Mouse (Mus musculus) forebrain, embryonic 13.5 days (tissue): ENCODE results near the gene Etl4. TPM values are rescaled to one million over a fixed set of nuclear protein-coding genes. Genes with fewer than 3 reads are reported as not detected.
A peak's percentile ranks its signal among the peaks of the same experiment; 100 is the strongest.
"Not testable (repeated sequence)": the region's sequence is repeated elsewhere in the genome, so short reads cannot be mapped to it uniquely, and the experiment has no call there.

Source experiments
- ATAC-seq: fragments of 200-750 bp; cut with Nextera tagmentation; 2 replicates; pipeline ENCODE4 v1.8.0; 2017
- H3K27ac ChIP-seq: fragments of 300-500 bp; sonication (generic); 2 replicates; pipeline ENCODE4 v1.5.1; 2015; ENCODE audit warnings: inconsistent platforms, mild to moderate bottlenecking, moderate library complexity
- H3K27me3 ChIP-seq: fragments of 300-500 bp; sonication (generic); 2 replicates; pipeline ENCODE4 v1.6.1; 2015; ENCODE audit warnings: mild to moderate bottlenecking, inconsistent platforms
- H3K36me3 ChIP-seq: fragments of 300-500 bp; sonication (generic); 2 replicates; pipeline ENCODE4 v1.6.1; 2015; ENCODE audit warnings: mild to moderate bottlenecking, inconsistent platforms; ENCODE audit not compliant: poor library complexity, severe bottlenecking
- H3K4me1 ChIP-seq: fragments of 300-500 bp; sonication (generic); 2 replicates; pipeline ENCODE4 v1.6.1; 2015; ENCODE audit warnings: inconsistent platforms
- H3K4me2 ChIP-seq: fragments of 300-500 bp; sonication (generic); 2 replicates; pipeline ENCODE4 v1.6.1; 2015; ENCODE audit warnings: inconsistent platforms, mild to moderate bottlenecking, moderate library complexity
- H3K4me3 ChIP-seq: fragments of 300-500 bp; sonication (generic); 2 replicates; pipeline ENCODE4 v1.5.1; 2015; ENCODE audit warnings: mild to moderate bottlenecking, inconsistent platforms
- H3K9ac ChIP-seq: fragments of 300-500 bp; sonication (generic); 2 replicates; pipeline ENCODE4 v1.6.1; 2015; ENCODE audit warnings: mild to moderate bottlenecking, inconsistent platforms
- H3K9me3 ChIP-seq: fragments of 300-500 bp; sonication (generic); replicated peaks from 2 replicates; pipeline ENCODE4 v1.6.1; 2016; ENCODE audit warnings: inconsistent platforms
- WGBS: fragments of 180-500 bp; shearing (Covaris S2); methylation state at CpG from one replicate; pipeline ENCODE4 v1.1.7; 2015; 5-methylcytosine and 5-hydroxymethylcytosine counted together
- polyA plus RNA-seq: library from polyadenylated mRNA; unstranded; fragments of >200 nt; fragmentation: Nextera tagmentation; extraction: Ambion mirVana; gene quantifications from 2 replicates; pipeline ENCODE4 v1.2.1, GENCODE M21; 2015

Etl4 gene
- polyA plus RNA-seq, 1 experiment from 2014 or later, result 24.6 TPM

- not testable (repeated sequence) for H3K4me2 ChIP-seq, H3K27ac ChIP-seq, H3K27me3 ChIP-seq, H3K4me1 ChIP-seq, ATAC-seq, H3K36me3 ChIP-seq, H3K4me3 ChIP-seq, H3K9ac ChIP-seq
- H3K9me3 ChIP-seq, result 0 out of 2 replicates have a peak, but pooled peaks cover 13% of the 10 kb centered on the region
- 75% methylated on average over 6 of the region's 6 CpGs for WGBS
Observed at GRCm38 (mm10) chr2:20176456-20177184, 267.0 kb downstream of the Etl4 start.

DNA sequence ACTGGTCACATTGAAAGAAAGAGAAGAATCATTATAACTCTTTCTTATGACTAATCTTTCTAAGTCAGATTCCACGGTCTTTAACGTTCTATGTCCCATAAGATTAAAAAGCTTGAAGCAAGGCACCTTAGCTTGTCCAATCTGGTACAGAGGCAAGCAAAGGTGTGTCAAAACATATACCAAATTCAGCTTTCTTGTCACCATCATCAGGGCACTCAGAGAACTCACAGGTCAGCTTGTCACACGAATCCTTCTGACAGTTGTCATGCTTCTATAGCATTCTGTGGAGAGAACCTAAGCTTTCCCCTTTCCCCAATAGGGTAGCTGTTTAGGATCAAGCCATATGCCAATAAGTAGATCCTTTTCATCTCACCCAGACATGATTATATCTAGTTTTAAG, 267.7 kb downstream of the Etl4 start:
- H3K4me1 ChIP-seq, H3K9ac ChIP-seq, H3K36me3 ChIP-seq, ATAC-seq, H3K4me3 ChIP-seq, H3K4me2 ChIP-seq, H3K27ac ChIP-seq, H3K27me3 ChIP-seq: not testable (repeated sequence)
- 87% methylated on average over 3 of the region's 3 CpGs for WGBS
- 0 out of 2 replicates have a peak, but pooled peaks cover 13% of the 10 kb centered on the region for H3K9me3 ChIP-seq

DNA sequence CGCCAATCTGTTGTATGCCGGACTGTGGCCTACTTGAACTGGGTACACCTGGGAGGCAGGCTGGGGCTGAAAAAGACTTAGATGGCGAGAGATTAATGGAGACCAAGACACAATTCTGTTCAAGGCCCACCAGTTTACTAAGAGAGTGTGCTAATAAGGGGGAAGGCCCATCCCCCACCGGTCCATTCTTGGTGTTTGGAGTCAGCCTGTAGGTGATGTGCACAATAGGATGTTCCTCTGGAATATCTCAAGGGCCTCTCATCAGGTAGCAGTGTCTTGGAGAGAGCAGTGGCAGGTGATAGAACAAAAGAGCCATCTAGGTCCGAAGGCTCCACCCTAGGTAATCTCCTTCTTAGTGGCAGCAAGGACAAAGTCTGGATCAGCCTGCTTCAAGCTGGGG, 271.0 kb downstream of the Etl4 start:
- WGBS, result 92% methylated on average over 5 of the region's 5 CpGs

DNA sequence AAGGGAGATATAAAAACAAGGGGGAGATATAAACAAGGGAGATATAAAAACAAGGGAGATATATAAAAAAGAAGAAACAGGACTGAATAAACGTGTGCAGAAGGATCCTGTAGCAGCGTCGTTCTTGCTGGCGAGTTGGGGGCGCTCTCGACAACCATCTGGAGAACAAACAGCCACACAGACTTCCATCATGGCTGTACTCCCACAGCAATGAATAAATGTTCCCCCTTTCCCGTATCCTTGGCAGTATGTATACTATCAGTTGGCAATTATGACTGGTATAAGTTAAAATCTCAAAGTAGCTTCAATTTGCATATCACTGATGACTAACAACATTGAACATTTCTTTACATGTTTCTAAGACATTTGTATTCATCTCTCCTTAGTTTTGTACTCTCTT, 277.6 kb downstream of the Etl4 start:
- H3K4me2 ChIP-seq, H3K27ac ChIP-seq, H3K9me3 ChIP-seq, H3K9ac ChIP-seq, H3K4me1 ChIP-seq, ATAC-seq, H3K4me3 ChIP-seq, H3K36me3 ChIP-seq, H3K27me3 ChIP-seq: not testable (repeated sequence)
- 85% methylated on average over 7 of the region's 7 CpGs for WGBS

More for the DNA sequence above, 271.0 kb downstream of the Etl4 start:
- not testable (repeated sequence) for H3K27me3 ChIP-seq, H3K4me3 ChIP-seq, ATAC-seq, H3K4me1 ChIP-seq, H3K4me2 ChIP-seq, H3K27ac ChIP-seq, H3K9ac ChIP-seq, H3K36me3 ChIP-seq
- 0 out of 2 replicates have a peak, but pooled peaks cover 13% of the 10 kb centered on the region for H3K9me3 ChIP-seq

GRCm38 (mm10) chr2:20203011-20203410, 293.4 kb downstream of the Etl4 start:
- Histone ChIP-seq H3K4me3 (no peak overlapping the region), H3K36me3 (no peaks in the 10 kb centered on the region), H3K9ac (no peak overlapping the region), H3K9me3 (no peaks in the 10 kb centered on the region), H3K27ac (no peak overlapping the region), H3K4me2 (no peak overlapping the region), H3K27me3 (no peaks in the 10 kb centered on the region), H3K4me1 (no peaks in the 10 kb centered on the region)
- ATAC-seq, result no peak
- 91% methylated on average over 7 of the region's 7 CpGs for WGBS

DNA sequence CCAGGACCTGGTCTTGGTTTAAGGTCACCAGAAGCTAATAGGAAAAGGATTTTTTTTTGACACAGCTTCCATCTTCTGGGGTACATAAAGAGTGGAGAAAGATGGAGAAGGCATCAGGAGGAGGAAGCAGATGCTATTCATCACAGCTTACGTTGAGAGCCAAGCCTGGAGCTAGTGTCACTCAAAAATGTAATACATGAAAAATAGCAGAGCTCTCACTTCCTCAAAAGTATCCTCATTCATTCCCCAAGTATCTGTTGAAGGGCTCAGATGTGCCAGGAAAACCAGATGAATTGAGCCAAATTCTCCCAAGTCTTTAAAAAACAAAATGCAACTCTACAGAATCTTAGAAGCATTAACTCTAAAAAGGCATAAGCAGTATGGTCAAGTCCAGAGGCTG, 297.1 kb downstream of the Etl4 start:
- Histone ChIP-seq H3K27ac (no peak overlapping the region), H3K27me3 (no peaks in the 10 kb centered on the region), H3K4me2 (no peak overlapping the region), H3K4me1 (no peaks in the 10 kb centered on the region), H3K36me3 (no peaks in the 10 kb centered on the region), H3K9me3 (no peaks in the 10 kb centered on the region), H3K4me3 (no peak overlapping the region), H3K9ac (no peak overlapping the region)
- no peak for ATAC-seq
- WGBS, result 95% methylated on average over 1 of the region's 1 CpGs

GRCm38 (mm10) chr2:20208683-20209194, 299.2 kb downstream of the Etl4 start:
- 72% methylated on average over 3 of the region's 3 CpGs for WGBS
- H3K9me3 ChIP-seq, result no peaks in the 10 kb centered on the region
- no peak overlapping the region for H3K4me2 ChIP-seq
- no peak overlapping the region for H3K4me3 ChIP-seq
- H3K4me1 ChIP-seq, result no peaks in the 10 kb centered on the region
- H3K36me3 ChIP-seq, result no peaks in the 10 kb centered on the region
- no peak overlapping the region for H3K9ac ChIP-seq
- no peak for ATAC-seq
- no peak overlapping the region for H3K27ac ChIP-seq
- H3K27me3 ChIP-seq, result no peaks in the 10 kb centered on the region

DNA sequence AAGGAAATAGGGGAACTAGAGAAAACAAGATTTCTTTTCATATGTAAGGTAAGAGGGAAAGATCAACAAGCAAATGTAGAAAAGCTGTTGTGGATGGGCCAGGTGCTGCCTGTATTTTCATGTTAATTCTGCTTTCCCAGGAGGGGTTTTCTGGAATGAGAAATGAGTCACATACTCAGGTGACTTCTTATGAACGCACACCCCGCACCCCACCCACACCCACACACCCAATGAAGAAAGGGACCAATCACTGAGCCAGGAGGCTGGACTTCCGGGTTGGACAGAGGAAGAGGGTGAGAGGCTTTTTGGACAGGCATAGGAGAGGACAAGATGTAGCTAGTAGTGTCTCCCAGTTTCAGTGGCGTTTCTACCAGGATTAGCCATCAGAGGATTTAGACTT, 299.8 kb downstream of the Etl4 start:
- 55% methylated on average over 4 of the region's 4 CpGs for WGBS
- no peak for ATAC-seq
- no peak overlapping the region for H3K4me2 ChIP-seq

GRCm38 (mm10) chr2:20216275-20216674, 306.7 kb downstream of the Etl4 start:
- 93% methylated on average over 2 of the region's 2 CpGs for WGBS
- Histone ChIP-seq H3K4me1 (no peaks in the 10 kb centered on the region), H3K9me3 (no peaks in the 10 kb centered on the region), H3K27me3 (no peaks in the 10 kb centered on the region), H3K4me2 (no peak overlapping the region), H3K27ac (no peak overlapping the region), H3K4me3 (no peak overlapping the region), H3K36me3 (no peaks in the 10 kb centered on the region), H3K9ac (no peak overlapping the region)
- no peak for ATAC-seq

More for the DNA sequence above, 299.8 kb downstream of the Etl4 start:
- Histone ChIP-seq H3K27me3 (no peaks in the 10 kb centered on the region), H3K36me3 (no peaks in the 10 kb centered on the region), H3K4me1 (no peaks in the 10 kb centered on the region), H3K9ac (no peak overlapping the region), H3K4me3 (no peak overlapping the region), H3K27ac (no peak overlapping the region), H3K9me3 (no peaks in the 10 kb centered on the region)

- no peaks in the 10 kb centered on the region for H3K36me3 ChIP-seq
- 94% methylated on average over 5 of the region's 5 CpGs for WGBS
- H3K4me3 ChIP-seq, result no peak overlapping the region
- H3K9me3 ChIP-seq, result no peaks in the 10 kb centered on the region
- H3K9ac ChIP-seq, result no peak overlapping the region
- H3K4me2 ChIP-seq, result no peak overlapping the region
- no peaks in the 10 kb centered on the region for H3K4me1 ChIP-seq
- ATAC-seq, result no peak
- no peak overlapping the region for H3K27ac ChIP-seq
- no peaks in the 10 kb centered on the region for H3K27me3 ChIP-seq
Observed at GRCm38 (mm10) chr2:20216686-20217437, 307.3 kb downstream of the Etl4 start.

DNA sequence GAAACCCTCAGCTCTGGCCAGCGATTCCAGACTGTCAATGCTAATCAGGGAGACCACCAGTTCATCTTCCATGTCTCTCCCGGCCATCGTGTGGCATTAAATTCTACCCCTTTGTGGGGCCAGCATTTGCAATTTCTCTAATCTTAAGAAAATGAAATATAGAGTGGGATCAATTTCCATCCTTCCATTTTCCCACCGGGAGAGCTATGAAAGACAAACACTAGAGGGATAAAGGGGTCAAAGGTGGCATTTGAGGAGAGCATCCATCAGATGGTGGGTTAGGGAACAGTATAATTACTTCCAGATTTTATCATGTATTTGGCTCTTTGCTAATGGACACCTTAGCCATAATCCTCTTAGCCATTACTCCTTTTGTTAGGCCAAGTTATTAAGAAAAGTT, 321.8 kb downstream of the Etl4 start:
- no peaks in the 10 kb centered on the region for H3K27me3 ChIP-seq
- H3K36me3 ChIP-seq, result no peaks in the 10 kb centered on the region
- H3K4me2 ChIP-seq, result no peak overlapping the region
- H3K4me1 ChIP-seq, result no peaks in the 10 kb centered on the region
- 61% methylated on average over 4 of the region's 4 CpGs for WGBS
- no peak overlapping the region for H3K4me3 ChIP-seq
- H3K27ac ChIP-seq, result no peak overlapping the region
- ATAC-seq, result no peak
- H3K9ac ChIP-seq, result no peak overlapping the region
- H3K9me3 ChIP-seq, result no peaks in the 10 kb centered on the region

DNA sequence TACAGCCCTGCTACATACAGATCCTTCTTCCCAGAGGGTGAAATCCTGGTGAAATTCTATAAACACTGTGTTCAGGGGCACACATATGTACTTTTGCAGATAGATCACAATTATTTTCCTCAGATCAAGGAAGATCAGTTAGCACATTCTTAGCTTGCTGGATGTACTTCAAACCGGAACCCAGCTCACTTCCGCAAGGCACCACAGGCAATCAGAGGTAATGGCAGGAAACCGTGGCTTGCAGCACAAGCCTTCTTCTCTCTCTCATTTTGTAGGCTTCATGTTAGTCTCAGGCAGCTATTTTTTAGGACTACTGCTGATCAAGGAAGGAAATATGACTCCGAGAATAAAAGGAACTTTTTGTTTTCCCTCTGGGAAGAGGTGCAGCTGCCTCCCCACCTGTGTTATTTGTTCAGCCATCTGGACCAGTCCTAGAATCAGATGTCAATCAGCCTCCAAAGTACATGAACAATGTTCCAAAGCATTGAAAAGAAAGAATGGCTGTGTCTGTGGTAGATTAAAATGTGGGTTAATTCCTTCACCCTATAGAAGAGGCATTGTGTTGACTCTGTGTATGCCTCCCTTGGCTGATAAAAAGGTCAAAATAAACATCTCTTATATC, 338.6 kb downstream of the Etl4 start:
- Histone ChIP-seq H3K9me3 (no peaks in the 10 kb centered on the region), H3K4me3 (no peak overlapping the region), H3K27me3 (no peaks in the 10 kb centered on the region), H3K9ac (no peak overlapping the region), H3K36me3 (no peaks in the 10 kb centered on the region), H3K4me1 (peaks cover 17% of the 10 kb centered on the region), H3K4me2 (no peak overlapping the region), H3K27ac (no peak overlapping the region)
- WGBS, result 53% methylated on average over 4 of the region's 4 CpGs
- 0 out of 2 replicates have a peak, but pooled peaks have one; percentile 33 for ATAC-seq
